Mouse (Mus musculus) liver, embryonic 14.5 days (tissue): ENCODE results near the gene Gm10197.

Experiments
- CTCF ChIP-seq: IDR thresholded peaks from 2 replicates; pipeline ENCODE4 v1.5.1; 2016; ENCODE audit warnings: antibody characterized with exemption, low read depth, control low read depth
- EP300 ChIP-seq: IDR thresholded peaks from 2 replicates; pipeline ENCODE4 v1.6.1; 2016; ENCODE audit warnings: antibody characterized with exemption, low read depth

DNA sequence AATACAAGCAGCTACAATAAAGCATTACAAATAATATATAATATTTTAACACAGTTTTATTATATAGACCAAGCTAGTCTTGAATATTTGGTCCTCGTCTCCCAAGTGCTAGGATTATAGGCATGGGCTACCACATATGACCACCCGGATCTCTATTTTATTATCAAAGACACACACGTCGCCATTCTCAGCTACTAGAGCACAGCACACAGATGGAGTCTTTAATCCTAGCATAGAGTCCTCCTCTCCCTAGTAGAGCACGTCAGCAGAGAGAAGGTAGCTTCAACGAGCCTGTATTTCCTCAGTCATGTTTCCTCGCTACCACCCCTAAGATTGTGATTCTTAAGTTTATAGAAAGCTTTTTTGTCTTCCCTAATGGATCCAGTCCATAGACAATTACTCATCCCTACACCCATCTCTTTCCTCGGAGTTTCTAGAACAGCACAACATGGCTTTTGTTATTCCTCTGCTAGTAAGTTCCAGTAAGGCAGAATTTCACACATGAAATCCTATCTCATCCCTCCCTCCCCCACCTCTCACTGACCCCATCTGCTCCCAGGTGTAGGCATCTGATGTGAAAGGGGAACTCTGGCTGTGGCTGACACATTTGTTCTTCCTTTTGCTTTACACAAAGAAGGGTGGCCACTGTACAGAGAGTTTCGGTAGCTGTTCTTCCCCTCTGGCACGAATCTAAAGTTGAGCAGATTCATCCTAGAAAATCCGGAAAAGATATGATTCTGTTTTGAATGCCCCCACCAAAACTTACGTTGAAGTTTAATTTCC is 26.1 kb upstream of the Gm10197 start:
- TF ChIP-seq CTCF (no peak), EP300 (no peak)
